Mouse (Mus musculus) gastrocnemius, postnatal 14 days (tissue): ENCODE measurements around the gene Plac1. TPM values are rescaled to one million over a fixed set of nuclear protein-coding genes. Genes with fewer than 3 reads are reported as not detected.

Source experiments
- DNase-seq: peaks from one replicate; pipeline ENCODE4 v3.0.0; 2021; ENCODE audit warnings: mixed read lengths
- intact Hi-C: fragments of 180-260 bp; cut with DNase I; formaldehyde crosslinking; loops from one replicate; pipeline ENCODE4 v1.15.1; 2025; ENCODE audit warnings: low total_unique reads
- total RNA-seq, 2 experiments: library from RNA; stranded (reverse); gene quantifications; 2 replicates each; pipeline ENCODE4 v1.2.3; 2021

Plac1 gene
- total RNA-seq, 2 experiments from 2014 or later = not detected

DNA sequence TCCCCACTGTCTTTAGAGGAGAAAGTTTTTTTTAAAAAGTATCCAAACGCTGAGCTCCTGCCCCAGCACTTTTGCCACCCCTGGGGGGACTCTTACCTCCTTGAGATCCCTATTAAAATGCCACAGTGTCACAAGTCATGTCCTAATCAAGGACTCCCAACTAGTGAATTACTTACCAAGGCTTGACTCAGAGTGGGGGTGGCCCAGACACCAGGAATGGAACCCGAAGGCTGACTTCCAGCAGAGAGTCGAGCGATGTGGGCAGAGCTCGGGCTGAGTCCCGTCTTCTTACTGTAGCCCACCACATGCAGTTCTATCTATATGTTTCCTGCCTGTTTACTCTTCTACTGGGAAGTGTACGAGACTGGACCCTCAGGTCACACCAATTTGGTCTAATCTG, 30.5 kb downstream of the Plac1 start:
- intact Hi-C loops = no loop called here
- no peak for DNase-seq

DNA sequence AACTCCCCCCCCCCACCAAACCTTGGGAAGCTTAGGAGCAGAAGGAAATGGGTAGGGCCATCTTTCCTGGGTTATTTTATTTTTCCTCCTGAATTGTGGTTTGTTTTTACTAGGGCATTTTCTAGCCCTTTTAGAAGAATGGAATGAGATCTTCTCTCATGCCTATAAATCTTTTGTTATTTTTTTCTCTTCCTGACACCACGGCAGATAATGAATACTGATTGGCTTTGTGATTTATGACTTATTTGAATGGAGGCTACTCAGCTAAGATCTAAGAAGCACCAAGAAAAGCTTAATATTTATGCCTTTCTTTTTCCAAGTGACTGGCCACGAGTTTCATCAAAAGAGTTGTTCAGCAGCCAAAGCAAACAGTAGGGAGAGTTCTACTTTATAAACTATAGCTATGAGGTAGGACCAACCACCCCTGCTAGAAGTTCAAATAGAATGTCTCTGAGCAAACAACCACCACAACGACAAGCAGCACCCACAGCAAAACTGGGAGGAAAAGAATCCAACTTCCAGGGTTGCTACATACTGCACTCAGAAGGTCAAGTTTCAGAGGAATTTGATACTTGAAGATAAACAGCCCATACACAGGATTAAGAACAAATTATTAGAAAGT, 35.1 kb downstream of the Plac1 start:
- intact Hi-C loops = no loop called here
- no peak for DNase-seq

DNA sequence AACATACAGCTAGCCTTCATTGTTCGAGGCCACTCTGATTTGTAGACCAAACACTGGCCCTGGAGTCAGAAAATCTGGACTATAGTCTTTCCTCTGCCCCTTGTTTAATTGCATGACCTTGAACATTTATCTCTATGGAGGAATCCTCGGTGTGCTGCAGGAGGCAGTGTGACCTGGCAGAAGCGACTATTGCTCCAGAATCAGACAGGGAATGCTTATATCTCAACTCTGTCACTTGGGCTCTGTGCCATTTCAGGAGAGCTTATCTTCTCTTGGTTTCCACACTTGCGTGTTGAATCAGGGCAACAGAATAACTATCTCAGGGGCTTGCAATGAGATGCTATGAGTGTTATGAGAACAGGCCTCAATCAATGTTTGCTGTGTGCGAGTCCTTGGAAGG, 38.3 kb downstream of the Plac1 start:
- no peak for DNase-seq
- intact Hi-C loops = no loop called here

DNA sequence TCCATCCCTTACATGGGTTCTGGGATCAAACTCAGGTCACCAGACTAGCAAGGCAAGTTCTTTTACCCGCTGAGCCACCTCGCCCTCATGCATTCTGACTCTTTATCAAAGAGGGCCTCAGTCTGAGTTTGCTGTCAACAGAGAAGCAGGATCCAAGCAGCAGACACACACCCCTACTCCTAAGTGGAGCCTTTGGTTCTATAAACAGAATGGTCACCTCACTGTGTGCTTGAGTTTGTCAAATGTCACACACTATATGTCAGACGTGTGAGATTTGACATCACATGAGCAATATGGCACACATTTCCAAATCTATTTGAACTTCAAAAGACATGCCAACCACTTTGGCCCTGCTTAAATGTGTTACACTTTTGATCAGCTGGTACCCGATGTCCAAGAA, 42.2 kb downstream of the Plac1 start:
- no peak for DNase-seq
- intact Hi-C loops = no loop called here

DNA sequence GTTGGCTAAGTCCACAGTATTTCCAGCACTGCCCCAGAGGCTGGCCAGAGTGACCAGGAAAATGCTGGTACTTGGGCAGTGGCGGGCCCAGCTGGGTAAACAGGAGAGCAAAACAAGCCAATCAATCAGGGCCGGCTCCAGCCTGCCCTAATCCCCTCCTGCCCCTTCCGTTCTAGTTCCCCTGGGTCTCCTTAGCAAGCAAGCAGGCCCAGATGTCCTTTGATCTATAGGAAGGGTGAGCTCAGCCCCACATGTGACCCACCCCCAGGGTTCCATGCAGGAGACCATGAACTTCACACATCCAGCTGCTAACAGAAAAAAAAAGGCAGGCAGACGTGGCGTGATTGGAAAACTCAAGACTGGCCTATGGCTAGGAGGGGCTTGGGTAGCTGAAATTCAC, 43.5 kb downstream of the Plac1 start:
- intact Hi-C loops = no loop called here
- no peak for DNase-seq

DNA sequence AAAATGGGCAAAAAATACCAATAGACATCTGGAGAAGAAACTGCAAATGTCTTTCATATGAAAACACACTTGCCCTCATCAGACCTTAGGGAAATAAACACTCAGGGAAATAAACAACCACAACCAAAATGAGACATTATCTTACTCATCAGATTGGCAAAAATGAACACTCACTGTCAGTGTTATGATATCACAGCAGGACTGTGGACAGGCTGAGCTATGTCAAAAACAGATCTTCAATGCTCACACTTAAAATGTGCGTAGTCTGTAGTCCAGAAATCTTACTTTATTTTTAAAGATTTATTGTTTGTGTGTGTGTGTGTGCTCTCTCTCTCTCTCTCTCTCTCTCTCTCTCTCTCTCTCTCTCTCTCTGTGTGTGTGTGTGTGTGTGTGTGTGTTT, 51.2 kb downstream of the Plac1 start:
- intact Hi-C loops = no loop called here
- DNase-seq = no peak

DNA sequence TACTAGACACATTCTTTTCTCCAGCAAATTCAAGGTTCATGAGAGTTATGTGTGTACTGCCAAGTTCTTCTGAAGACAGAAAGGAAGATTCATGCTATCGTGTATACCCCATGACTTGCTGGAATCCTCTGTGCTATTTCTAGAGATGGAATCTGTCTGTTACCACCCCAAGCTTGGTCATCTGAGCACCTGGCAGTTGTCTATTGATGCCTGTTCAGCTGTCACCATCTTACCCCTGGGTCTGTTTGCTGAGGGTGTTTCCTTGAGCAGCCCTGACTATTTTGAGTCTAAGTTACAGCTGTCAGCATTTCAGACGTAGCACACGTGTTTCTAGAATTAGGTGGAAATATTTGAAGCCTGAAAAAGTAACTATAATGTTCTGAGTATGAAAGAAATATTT, 60.1 kb downstream of the Plac1 start:
- DNase-seq = no peak
- intact Hi-C loops = no loop called here

DNA sequence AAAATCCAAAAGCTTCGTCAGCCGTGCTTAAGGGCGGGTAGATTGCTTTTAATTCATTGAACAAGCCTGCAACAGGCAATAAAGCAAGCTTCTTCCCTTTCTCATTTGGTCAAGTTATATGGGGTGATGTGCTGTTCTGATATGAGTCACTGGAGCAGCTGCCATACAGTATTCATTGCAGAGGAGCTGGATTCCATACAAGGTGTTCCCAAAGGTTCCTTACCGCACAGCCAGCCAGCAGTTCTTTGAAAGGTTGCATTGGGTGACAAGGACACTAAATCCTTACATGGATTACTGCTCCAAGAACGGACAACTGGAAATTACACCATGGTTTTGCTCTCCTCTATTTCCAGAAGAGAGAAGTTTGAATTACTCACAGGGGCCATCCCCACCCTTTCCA, 63.6 kb downstream of the Plac1 start:
- DNase-seq = peak; percentile 16

DNA sequence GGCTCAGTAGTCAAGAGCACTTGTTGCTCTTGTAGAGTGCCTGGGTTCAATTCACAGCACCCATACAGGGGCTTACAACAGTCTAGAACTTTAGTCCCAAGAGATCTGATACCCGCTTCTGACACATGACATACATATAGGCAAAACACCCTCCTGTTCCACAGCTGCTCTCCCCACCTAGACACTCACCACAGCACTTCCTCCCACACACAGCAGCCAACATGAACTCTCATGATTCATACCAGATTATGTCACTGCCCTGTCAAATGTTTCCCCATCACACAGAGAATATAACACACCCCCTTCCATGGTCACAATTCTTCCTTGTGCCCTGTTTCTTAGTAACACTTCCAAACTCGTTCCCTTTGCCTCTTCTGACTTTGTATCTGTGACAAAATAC, 71.3 kb downstream of the Plac1 start:
- DNase-seq = no peak
- intact Hi-C loops = no loop called here

More for the DNA sequence above, 63.6 kb downstream of the Plac1 start:
- intact Hi-C loops = no loop called here

DNA sequence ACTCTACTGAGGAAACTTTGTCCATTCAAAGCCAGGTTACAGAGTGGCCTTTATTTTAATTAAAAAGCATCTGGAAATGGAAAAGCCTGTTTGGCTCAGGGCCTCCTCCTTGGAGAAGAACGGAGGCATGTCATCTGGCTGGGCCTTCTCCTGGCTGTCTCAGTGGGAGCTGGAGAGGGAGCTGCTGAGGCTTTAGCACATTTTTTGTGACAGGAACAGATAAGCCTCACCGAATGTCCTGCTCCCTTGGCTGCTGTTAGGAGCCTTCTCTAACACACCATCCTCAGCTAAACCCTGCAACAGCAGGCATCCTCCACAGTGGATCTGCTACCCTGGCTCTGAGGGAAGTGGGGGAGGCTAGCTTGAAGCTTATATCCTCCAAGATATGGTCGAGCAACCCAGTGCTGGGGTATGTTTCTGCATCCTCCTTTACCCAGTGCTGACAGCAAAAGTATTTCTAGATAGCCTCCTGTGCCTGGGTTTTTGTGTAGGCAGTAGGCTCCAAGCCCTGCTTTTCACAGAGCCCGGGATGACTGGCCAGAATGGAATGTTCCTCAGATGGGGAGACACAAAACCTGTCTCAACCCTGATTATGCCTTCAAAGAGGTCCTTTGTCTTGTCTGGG, 72.9 kb downstream of the Plac1 start:
- DNase-seq = peak; percentile 36

DNA sequence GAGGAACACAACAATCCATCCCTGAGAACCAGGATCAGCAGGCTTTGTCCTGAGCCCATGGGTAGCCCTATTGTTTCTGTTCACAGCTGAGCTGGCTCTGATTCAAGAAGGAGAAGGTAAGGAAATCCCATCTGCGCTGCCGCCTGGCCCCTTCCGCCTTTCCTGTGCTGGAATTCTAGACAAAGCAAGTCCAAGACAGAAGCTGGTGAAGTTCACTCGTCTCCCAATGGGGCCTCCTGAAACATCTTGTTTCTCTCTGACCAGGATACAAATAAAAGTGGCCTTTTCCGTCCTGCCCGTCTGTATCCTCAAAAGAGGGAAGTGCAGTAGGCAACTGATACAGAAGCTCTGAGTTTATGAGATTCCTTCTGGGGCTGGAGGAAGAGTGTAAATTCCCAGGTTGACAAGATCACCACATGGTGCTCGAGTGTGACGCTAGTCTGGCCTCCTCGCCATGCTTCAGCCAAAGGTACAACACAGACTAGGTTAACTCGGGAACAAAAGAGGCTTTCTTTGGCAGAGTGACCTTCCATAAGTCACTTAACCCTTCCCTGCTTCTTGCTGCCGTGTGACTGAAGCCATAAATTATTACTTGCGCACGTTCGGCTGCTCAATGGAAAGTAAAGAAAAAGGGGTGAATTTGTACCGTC, 73.5 kb downstream of the Plac1 start:
- DNase-seq = no peak
- intact Hi-C loops = no loop called here

More for the DNA sequence above, 72.9 kb downstream of the Plac1 start:
- intact Hi-C loops = no loop called here

DNA sequence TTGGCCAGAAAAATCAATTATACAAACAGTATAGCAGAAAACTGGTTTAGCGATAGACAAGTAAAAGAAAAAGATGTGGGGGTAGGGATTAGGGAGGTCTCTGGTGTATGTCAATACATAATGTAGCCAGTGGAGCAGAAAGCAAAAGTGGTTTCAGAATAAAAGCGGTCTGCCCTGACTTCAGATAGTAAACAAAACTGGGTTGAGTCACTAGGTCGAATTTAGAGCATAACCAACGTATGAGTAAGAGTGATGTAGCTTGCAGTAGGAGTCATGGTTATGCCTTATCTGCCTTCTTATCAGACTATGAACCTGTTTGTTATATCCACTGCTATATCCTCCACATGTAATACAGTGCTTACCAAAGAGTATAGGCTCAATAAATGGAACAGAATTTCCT, 77.3 kb downstream of the Plac1 start:
- intact Hi-C loops = no loop called here
- DNase-seq = no peak

DNA sequence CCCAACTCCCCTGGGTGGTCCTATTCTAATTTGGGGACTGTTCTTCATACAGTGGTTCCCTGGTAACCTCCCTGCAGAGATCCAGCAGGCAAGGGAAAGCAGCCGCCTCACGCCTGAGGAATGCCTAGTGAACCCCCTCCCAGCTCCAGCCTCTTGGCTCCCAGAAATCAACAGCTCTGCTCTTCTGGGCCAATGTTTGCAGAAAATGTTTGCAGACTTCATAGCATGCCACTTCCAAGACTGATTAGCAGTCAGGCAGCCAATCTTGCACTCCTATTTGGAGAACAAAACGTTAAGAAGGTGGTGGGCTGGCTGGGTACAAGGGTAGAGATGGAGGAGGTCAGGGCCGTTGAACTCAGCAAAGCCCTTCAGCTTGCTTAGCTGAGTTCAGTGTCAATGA, 78.3 kb downstream of the Plac1 start:
- intact Hi-C loops = no loop called here
- DNase-seq = no peak

DNA sequence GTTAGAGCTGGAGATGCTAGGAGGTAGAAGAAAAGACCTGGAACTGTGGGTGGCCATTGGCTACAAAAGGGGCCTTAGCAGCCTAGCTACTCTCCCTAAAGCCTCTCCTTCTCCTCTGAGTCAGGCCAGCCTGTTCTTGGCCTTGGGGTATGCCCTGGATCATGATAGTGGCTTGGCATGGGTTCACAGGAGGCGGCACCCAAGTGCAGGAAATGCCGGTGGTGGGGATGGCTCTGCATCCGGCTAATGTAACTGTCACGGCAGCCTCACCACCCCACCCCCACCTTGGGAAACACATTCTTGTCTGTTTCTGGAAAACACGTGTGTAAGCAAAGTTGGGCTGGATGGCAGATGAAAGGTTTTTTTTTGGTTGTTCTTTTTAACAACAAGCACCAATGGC, 78.8 kb downstream of the Plac1 start:
- intact Hi-C loops = no loop called here
- peak; percentile 28 for DNase-seq

DNA sequence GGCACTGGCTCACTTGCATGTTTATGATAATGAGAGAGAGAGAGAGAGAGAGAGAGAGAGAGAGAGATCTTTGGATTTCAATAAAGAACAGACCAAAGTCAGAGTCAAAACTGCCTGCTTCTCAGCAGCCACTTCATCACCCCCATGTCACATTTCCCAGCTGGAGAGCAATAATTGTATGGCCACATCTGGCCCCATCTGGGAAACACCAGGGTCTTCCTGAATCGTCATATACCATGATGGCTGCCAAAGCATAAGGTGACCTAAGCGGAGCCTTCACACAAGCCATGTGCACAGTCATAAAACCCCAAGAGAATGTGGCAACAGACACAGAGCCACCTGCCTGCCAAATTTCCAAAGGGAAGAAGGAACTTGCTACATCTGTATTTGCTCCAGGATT, 91.9 kb downstream of the Plac1 start:
- intact Hi-C loops = no loop called here
- DNase-seq = no peak

DNA sequence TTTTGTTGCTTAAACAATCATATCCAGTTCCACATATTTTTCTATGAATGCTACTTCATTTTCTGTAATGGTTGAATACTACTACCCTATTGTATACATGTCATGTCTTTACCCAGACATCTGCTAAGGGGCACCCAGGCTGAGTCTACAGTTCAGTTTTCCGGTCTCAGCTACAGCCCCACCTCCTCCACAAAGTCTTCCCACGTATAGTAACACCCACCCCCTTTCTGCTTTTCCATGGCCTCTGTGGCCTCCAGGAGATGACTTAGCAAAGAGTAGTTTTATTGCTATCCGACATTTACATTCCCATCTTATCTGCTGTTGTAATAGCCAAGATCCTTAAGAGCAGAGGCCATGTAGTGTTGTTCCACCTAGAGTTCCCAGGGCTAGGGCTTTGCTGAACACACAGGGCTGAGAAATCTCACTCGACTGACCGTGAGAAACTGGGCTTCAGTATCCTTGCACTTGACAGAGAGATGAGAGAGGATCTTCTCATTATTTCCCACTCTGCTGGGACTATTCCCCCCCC, 93.5 kb downstream of the Plac1 start:
- intact Hi-C loops = no loop called here
- DNase-seq = no peak

DNA sequence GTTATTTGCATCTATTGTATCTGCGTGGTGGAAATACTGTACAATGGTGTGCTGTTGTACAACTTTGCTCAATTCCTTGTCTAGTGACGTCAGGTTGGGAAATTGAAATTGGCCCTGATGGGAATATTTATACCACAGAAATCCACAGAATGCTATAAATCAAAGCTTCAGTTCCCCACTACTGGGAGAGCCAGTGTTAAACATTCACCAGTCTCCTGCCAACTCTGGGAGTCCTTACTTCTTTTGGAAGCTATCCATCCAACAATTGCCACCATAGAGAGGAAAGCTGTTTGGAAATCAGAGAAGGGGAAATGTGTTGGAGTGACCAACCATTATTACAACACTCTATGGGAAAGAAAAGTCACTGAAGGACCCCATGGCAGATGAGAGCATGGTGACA, 100.3 kb downstream of the Plac1 start:
- intact Hi-C loops = no loop called here
- DNase-seq = no peak

DNA sequence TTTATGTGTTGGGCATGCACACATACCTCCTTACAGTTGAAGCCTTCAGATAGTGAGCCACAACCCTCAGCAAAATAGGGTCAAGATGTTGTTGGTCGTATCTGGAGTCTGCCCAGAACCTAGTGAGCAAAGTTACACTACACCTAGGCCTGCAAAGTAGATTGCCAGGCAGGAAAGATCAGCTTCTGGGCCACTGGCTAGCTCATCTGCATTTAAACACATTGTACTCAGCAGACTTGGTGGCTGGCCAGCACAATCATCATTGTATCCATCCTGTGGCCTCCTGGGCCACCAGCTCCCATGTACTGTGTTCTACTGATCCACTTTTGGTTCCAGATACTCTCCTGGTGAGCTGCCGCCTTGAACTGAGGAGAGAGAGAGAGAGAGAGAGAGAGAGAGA, 102.8 kb downstream of the Plac1 start:
- intact Hi-C loops = no loop called here
- peak; percentile 21 for DNase-seq

DNA sequence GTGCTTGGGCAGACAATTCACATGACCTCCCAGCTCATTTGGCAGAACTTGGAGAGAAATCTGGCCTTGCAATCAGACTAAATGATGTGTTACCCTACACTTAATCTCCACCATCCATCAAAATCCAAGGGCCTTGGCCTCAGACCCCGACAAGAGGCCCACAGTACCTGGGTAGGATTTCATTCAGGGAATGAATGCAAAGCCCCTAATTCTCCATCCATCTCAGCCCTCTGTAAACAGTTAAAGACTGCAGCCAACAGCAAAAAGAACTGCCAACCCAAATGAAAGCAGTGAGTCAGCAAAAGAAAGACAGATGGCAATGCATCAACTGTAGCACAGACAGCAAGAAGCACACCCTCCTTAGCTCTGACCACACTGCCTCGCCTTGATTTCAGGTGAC, 110.4 kb downstream of the Plac1 start:
- intact Hi-C loops = loop anchor here (10.0 kb wide), 1 partner anchor 65 kb away; no protein-coding TSS in a partner anchor
- DNase-seq = no peak

DNA sequence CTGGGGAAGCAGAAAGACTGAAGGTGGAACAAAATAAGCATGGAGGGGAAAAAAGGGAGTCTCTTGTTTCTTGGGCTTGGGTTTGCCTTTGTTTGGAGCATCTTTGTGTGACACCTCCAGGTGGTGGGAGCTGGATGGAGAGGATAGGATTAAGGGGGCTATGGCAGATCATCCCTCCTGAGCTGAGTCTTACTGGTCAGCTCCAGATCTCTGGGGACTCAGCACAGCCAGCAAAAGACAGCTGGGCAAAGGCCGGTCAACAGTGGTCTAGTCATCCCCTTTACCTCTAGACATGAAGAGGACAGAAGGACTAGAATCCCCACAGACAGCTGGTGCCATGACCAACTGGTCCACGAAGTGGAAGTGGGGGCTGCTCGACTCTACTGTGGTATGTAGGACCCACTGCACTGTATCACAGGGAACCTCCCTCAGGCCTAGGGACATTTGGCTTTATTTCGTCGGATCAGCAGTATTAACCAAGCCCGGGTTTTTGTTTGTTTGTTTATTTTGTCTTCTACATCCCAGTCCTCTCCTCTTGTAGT, 113.3 kb downstream of the Plac1 start:
- intact Hi-C loops = loop anchor here (10.0 kb wide), 1 partner anchor 62 kb away; no protein-coding TSS in a partner anchor
- DNase-seq = peak; percentile 5
